Mouse (Mus musculus): ENCODE measurements around the gene Ctbp2. TPM values are rescaled to one million over a fixed set of nuclear protein-coding genes. Genes with fewer than 3 reads are reported as not detected.

Gene Ctbp2
- polyA plus RNA-seq, 1 experiment from 2014 or later: 91.0 TPM

DNA sequence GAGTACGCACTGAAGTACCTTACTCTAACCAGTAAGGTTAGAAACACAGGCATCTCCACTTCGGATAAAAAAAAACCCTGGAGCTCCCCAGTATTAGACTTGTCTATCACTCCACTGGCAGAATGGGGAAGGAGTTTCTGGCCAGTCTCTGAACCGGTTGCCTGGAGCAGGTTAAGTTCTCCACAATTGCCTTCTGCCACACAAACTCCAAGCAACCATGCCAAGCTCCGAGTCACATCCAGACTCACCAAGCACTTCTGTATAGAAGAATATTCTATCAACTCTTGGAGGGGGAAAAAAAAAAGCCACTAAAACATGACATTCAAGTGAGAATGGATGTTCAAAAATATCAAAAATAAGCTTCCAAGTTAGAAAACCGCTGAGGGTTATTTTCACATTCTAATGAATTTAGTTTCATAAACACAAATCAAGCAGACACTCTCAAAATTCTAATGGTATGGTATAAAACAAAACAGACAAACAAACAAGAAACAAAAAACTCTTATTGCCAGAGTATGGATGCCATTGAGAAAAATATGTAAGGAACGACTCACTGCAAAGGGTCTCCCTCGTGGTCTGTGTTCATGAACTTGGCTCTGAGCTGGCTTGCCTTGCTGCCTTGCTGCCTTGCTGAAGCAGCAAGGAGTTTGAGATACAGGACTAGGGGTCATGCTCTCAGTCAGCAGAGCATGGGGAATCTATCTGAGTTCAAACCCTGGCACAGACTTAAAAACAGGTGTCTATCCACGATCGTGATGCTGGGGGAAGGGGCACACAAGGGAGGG is 29.3 kb downstream of the Ctbp2 start:
- H3K27me3 ChIP-seq: no peaks in the 10 kb centered on the region
- no peak overlapping the region for H3K4me2 ChIP-seq (replicated peaks)
- H3K9ac ChIP-seq (replicated peaks): no peak overlapping the region
- no peaks in the 10 kb centered on the region for H3K9me3 ChIP-seq
- peaks cover 49% of the 10 kb centered on the region for H3K4me1 ChIP-seq (replicated peaks)
- H3K4me3 ChIP-seq (replicated peaks): no peak overlapping the region
- H3K27ac ChIP-seq: no peak overlapping the region
- H3K36me3 ChIP-seq: peaks cover 5% of the 10 kb centered on the region; the same call in 1 of the 2 replicates
- ATAC-seq: no peak
- WGBS: 85% methylated on average over 9 of the region's 9 CpGs

DNA sequence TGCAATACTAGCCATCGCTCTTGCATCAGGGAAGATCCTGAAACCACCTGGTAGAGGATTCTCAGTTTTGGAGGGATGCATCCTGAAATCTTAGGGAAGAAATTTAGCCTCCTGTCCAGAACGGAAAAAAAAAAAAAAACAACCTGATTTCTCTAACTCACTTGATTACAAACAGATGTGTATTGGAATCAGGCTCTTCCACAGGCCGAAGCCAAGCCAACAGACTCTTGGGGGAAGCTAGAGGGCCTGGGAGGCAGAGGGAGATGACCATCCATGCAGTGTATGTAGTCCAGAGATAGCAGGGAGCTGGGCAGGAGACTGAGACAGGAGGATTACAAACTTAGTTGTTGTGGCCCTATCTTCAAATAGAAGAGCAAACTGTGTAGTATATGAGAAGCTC is 30.0 kb downstream of the Ctbp2 start:
- no peak overlapping the region for H3K27ac ChIP-seq
- H3K27me3 ChIP-seq: no peaks in the 10 kb centered on the region
- ATAC-seq: no peak
- H3K4me2 ChIP-seq (replicated peaks): no peak overlapping the region
- 90% methylated on average over 3 of the region's 3 CpGs for WGBS
- no peak overlapping the region for H3K9ac ChIP-seq (replicated peaks)
- H3K4me1 ChIP-seq (replicated peaks): peaks cover 48% of the 10 kb centered on the region
- no peaks in the 10 kb centered on the region for H3K9me3 ChIP-seq
- peaks cover 5% of the 10 kb centered on the region; the same call in 1 of the 2 replicates for H3K36me3 ChIP-seq
- H3K4me3 ChIP-seq (replicated peaks): no peak overlapping the region

DNA sequence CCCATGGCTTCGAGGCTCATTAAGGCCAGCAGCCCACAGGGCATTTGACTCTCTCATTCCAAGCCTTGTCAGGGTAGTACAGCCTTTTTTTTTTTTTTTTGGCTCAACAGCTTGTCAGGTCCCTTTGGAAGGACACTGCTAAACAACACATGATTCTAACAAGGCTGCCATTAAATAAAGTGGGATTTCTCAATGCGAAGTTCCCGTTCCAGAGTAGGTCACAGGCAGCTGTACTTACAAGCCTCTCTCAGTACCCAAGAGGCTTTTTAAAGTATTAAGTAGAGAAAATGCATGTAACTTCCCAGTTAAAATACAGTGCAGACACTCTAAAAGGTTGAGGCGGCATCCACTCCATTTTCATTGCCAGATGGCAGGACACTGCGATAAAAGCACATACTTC is 30.4 kb downstream of the Ctbp2 start:
- Histone ChIP-seq H3K9me3 (no peaks in the 10 kb centered on the region), H3K4me3 (replicated peaks) (no peak overlapping the region), H3K4me1 (replicated peaks) (peaks cover 48% of the 10 kb centered on the region), H3K4me2 (replicated peaks) (no peak overlapping the region), H3K36me3 (peaks cover 5% of the 10 kb centered on the region; the same call in 1 of the 2 replicates), H3K9ac (replicated peaks) (no peak overlapping the region), H3K27me3 (no peaks in the 10 kb centered on the region), H3K27ac (no peak overlapping the region)
- WGBS: 87% methylated on average over 5 of the region's 5 CpGs
- ATAC-seq: no peak

DNA sequence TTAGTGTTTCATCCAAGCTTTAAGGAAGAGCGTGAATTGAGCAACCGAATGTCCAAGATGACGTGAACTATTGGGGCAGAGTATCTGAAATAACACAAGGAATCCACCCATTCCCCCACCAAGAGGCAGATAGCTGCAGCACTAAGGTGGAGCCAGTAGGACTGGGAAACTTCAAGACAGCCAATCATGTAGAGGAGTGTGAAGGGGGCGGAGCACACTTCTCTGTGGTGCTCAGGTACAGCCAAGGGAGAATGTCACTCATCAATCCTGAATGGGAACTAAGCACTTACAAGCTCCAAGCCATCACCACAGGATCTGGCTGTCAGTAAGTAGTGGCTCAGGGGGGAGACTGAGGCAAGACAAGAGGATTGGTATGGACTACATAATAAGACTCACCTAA is 33.5 kb downstream of the Ctbp2 start:
- H3K4me3 ChIP-seq (replicated peaks): no peak overlapping the region
- no peak overlapping the region for H3K9ac ChIP-seq (replicated peaks)
- H3K27ac ChIP-seq: no peak overlapping the region
- ATAC-seq: no peak
- H3K36me3 ChIP-seq: peaks cover 5% of the 10 kb centered on the region; the same call in 1 of the 2 replicates
- no peaks in the 10 kb centered on the region for H3K9me3 ChIP-seq
- WGBS: 86% methylated on average over 4 of the region's 4 CpGs
- peaks cover 42% of the 10 kb centered on the region for H3K4me1 ChIP-seq (replicated peaks)
- H3K27me3 ChIP-seq: no peaks in the 10 kb centered on the region
- no peak overlapping the region for H3K4me2 ChIP-seq (replicated peaks)

DNA sequence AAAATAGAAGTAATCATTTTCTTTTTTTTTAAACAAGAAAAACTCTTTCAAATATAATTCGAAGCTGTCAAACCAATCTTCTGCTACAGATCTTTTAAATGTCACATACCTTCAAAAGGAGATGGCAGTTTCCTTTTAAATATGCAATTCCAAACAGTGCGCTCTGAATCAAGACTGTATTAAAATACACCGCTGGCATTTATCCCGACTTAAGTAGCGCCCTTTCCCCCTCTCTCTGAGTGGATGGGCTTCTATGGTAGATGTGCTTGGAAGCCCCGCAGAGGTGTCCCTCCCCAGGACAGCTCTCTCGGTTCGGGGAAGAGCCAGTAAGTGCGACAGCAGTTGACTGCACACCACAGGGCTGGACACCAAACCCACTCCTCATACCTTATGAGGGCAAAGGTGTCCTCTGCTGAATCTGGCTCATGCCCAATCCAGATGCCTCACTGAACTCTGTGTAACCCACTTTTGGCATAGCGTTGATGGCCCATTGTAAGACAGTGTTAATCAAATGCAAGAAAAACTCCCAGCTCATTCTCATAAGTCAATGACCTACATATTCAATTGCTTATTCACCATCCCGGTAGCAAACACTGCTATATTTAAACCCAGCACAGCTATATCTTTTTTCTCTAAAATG is 34.4 kb downstream of the Ctbp2 start:
- H3K4me1 ChIP-seq (replicated peaks): peaks cover 44% of the 10 kb centered on the region
- no peaks in the 10 kb centered on the region for H3K9me3 ChIP-seq
- H3K4me2 ChIP-seq (replicated peaks): no peak overlapping the region
- H3K9ac ChIP-seq (replicated peaks): no peak overlapping the region
- ATAC-seq: no peak
- peaks cover 5% of the 10 kb centered on the region; the same call in 1 of the 2 replicates for H3K36me3 ChIP-seq
- H3K27me3 ChIP-seq: no peaks in the 10 kb centered on the region
- peak overlapping the region; percentile 35; the same call in 1 of the 2 replicates for H3K27ac ChIP-seq
- H3K4me3 ChIP-seq (replicated peaks): no peak overlapping the region
- WGBS: 66% methylated on average over 11 of the region's 11 CpGs

DNA sequence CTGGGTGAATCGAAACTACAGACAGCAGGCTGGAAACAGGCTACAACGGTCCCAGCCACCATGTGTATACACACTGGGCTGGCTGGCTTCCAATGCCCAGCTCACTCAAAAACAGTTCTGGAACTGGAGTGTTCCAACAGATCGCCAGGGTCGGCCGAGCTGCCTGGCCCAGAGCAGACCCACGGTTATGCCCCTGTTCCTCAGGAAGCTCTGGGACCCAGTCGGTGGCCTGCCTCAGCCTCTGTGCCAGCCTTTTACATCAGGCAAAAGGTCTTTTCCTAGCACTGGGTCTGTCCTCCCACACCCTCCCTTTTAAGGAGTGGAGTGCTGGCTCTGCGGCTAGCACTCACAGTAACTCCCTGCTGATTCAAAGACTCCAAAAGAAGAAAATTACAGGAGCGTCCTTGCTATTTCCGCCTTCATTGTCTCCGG is 35.3 kb downstream of the Ctbp2 start:
- Histone ChIP-seq H3K27ac (peak overlapping the region; percentile 51), H3K27me3 (no peaks in the 10 kb centered on the region), H3K9ac (replicated peaks) (0 out of 2 replicates have a peak overlapping the region, but pooled peaks have one; percentile 32), H3K36me3 (peaks cover 5% of the 10 kb centered on the region; the same call in 1 of the 2 replicates), H3K4me3 (replicated peaks) (no peak overlapping the region), H3K9me3 (no peaks in the 10 kb centered on the region), H3K4me2 (replicated peaks) (peak overlapping the region; percentile 7; the same call in 1 of the 2 replicates), H3K4me1 (replicated peaks) (peaks cover 50% of the 10 kb centered on the region)
- ATAC-seq: peak; percentile 63
- WGBS: 41% methylated on average over 11 of the region's 11 CpGs

DNA sequence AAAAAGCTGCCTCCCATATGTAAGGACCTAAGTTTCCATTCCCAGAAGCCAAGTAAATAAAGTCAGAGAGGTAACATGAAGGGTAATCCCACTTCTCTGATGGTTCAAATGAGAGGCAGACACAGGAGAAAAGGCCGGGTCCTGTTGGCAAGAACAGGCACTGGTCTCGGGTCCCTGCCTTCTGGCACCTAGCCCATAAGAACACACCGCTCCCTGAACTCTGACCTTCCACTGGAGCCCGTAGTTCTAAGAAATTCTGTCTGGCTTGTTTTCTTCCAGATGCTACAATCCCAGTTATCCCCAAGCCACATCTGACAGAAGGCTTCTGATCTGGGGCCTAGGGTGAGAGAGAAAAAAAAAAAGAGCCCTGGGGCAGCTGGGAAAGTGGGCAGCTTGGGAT is 35.7 kb downstream of the Ctbp2 start:
- peaks cover 53% of the 10 kb centered on the region for H3K4me1 ChIP-seq (replicated peaks)
- H3K4me2 ChIP-seq (replicated peaks): no peak overlapping the region
- H3K9ac ChIP-seq (replicated peaks): no peak overlapping the region; the same call in 1 of the 2 replicates
- peak overlapping the region; percentile 51 for H3K27ac ChIP-seq
- peaks cover 5% of the 10 kb centered on the region; the same call in 1 of the 2 replicates for H3K36me3 ChIP-seq
- no peak for ATAC-seq
- WGBS: 70% methylated on average over 4 of the region's 4 CpGs
- no peaks in the 10 kb centered on the region for H3K27me3 ChIP-seq
- H3K9me3 ChIP-seq: no peaks in the 10 kb centered on the region
- no peak overlapping the region for H3K4me3 ChIP-seq (replicated peaks)

DNA sequence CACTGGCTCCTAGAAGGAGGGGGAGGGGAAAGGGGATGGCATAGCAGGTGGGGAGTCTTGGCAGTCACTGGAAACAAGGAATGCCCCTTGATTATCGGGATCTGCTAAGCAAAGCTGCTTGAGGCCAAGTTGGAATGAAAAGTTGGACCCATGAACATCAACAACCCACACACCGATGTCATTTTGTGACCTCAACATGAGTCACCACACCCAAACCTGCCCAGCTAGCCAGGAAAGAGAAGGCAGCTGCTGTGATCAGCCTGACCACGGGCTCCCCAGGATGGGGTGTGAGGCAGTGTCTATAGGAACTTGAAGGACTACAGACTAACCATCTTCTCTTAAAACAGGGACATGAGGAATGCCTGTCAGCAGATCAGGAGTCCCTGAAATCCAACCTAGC is 38.7 kb downstream of the Ctbp2 start:
- peaks cover 4% of the 10 kb centered on the region; the same call in 1 of the 2 replicates for H3K36me3 ChIP-seq
- WGBS: 95% methylated on average over 3 of the region's 3 CpGs
- no peak overlapping the region for H3K4me3 ChIP-seq (replicated peaks)
- peaks cover 67% of the 10 kb centered on the region for H3K4me1 ChIP-seq (replicated peaks)
- ATAC-seq: no peak
- no peak overlapping the region for H3K27ac ChIP-seq
- H3K27me3 ChIP-seq: no peaks in the 10 kb centered on the region
- no peak overlapping the region for H3K4me2 ChIP-seq (replicated peaks)
- H3K9me3 ChIP-seq: no peaks in the 10 kb centered on the region
- H3K9ac ChIP-seq (replicated peaks): no peak overlapping the region

DNA sequence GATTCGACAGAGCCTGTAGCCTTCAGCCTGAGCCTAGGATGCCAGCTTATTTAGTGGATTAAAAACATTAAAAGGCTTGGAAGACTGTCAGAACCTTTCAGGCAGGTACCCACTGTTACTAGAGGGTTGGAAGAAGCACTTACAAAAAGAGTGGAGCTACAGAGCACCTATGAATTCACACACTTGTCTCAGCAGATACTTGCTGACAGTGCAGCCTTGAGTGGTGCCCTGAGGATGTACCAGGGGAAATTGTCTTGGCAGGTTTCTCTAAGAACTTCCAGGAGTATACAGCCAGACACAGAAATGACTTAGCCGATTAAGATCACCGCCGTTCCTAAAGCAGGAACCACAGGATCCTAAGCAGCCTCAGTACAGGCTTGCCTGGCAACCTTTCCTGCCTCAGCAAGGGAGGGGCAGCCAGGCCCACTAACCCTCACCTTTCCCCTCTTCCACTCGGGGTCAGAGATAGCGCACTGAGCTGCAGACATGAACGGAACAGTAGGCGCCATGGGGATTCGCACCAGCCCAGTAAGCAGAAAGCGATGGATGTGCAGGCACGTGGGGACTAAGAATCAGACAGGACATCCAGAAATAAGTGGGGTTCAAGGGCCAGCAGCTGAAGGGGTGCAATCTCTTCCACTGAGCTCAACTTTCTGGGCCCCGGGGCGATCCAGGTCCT is 40.1 kb downstream of the Ctbp2 start:
- H3K9me3 ChIP-seq: no peaks in the 10 kb centered on the region
- H3K27me3 ChIP-seq: no peaks in the 10 kb centered on the region
- H3K4me1 ChIP-seq (replicated peaks): peaks cover 57% of the 10 kb centered on the region
- H3K9ac ChIP-seq (replicated peaks): no peak overlapping the region
- H3K4me2 ChIP-seq (replicated peaks): no peak overlapping the region
- 85% methylated on average over 13 of the region's 13 CpGs for WGBS
- ATAC-seq: no peak
- H3K27ac ChIP-seq: no peak overlapping the region
- H3K36me3 ChIP-seq: peaks cover 10% of the 10 kb centered on the region; the same call in 1 of the 2 replicates
- H3K4me3 ChIP-seq (replicated peaks): no peak overlapping the region

DNA sequence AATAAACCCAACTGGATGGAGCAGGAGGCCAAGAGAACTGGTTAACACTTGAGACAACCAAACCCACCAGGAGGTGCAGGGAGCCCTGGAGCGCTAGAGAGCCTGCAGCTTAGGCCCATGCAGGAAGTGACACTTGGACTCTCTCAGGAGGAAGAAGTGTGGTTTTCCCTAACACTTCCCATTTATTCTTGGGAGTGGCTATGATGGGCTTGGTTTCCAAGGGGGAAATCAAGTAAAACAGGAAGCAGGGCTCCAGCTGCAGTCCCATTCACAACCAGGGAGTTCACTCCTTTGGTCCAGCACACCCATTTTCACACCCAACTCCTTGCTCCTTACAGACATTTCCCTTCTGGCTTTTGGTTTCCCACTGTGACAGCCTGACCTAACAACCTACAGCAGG is 45.2 kb downstream of the Ctbp2 start:
- peaks cover 10% of the 10 kb centered on the region; the same call in 1 of the 2 replicates for H3K36me3 ChIP-seq
- WGBS: 88% methylated on average over 1 of the region's 1 CpGs
- peaks cover 56% of the 10 kb centered on the region for H3K4me1 ChIP-seq (replicated peaks)
- H3K4me3 ChIP-seq (replicated peaks): no peak overlapping the region
- no peaks in the 10 kb centered on the region for H3K27me3 ChIP-seq
- no peak overlapping the region for H3K27ac ChIP-seq
- H3K4me2 ChIP-seq (replicated peaks): no peak overlapping the region
- no peaks in the 10 kb centered on the region for H3K9me3 ChIP-seq
- ATAC-seq: no peak
- H3K9ac ChIP-seq (replicated peaks): no peak overlapping the region

DNA sequence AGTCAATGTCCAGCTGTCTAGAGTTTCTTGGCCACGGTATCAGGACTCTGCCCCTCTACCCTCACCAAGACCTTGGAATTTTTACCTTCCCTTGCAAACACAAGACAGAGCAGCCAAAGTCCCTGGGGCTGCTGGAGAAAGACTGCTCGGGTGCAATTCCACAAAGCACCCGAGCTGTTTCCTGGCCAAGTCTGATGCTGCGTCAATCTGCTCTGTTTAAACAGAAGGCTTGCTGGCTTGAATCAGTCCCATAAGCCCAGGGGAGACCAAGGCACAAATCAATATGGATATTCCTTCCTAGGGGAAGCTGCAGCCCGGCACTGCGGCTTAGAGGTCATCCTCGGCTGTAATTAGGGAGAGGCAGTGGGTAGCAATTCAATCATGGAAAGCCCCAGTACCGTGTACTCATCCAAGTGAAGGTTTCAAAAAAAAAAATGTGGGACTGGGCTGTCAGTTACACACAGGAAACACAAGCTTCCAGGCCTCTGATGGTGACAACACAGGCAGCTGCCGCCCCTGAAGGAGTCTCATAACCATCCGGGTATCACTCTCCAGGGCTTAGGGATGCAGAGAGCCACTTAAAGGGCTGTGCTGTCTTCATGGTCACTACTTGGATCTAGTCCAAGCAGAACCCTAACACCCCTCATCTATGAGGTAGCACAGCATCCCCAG is 49.6 kb downstream of the Ctbp2 start:
- Histone ChIP-seq H3K4me1 (replicated peaks) (peaks cover 63% of the 10 kb centered on the region), H3K27ac (peak overlapping the region; percentile 73), H3K9ac (replicated peaks) (0 out of 2 replicates have a peak overlapping the region, but pooled peaks have one; percentile 4), H3K27me3 (no peaks in the 10 kb centered on the region), H3K4me3 (replicated peaks) (no peak overlapping the region), H3K36me3 (peaks cover 5% of the 10 kb centered on the region; the same call in 1 of the 2 replicates), H3K4me2 (replicated peaks) (peak overlapping the region; percentile 7; the same call in 1 of the 2 replicates), H3K9me3 (no peaks in the 10 kb centered on the region)
- WGBS: 40% methylated on average over 10 of the region's 10 CpGs
- ATAC-seq: peak; percentile 35; the same call in 1 of the 2 replicates

Data from midbrain, embryonic 13.5 days (tissue).